Mouse (Mus musculus): ENCODE measurements around the gene Cpe. TPM values are rescaled to one million over a fixed set of nuclear protein-coding genes. Genes with fewer than 3 reads are reported as not detected.

Gene Cpe
- total RNA-seq (2022): 1,000 to 10,000 TPM; 2,072 to 2,143 (median 2,114) TPM

DNA sequence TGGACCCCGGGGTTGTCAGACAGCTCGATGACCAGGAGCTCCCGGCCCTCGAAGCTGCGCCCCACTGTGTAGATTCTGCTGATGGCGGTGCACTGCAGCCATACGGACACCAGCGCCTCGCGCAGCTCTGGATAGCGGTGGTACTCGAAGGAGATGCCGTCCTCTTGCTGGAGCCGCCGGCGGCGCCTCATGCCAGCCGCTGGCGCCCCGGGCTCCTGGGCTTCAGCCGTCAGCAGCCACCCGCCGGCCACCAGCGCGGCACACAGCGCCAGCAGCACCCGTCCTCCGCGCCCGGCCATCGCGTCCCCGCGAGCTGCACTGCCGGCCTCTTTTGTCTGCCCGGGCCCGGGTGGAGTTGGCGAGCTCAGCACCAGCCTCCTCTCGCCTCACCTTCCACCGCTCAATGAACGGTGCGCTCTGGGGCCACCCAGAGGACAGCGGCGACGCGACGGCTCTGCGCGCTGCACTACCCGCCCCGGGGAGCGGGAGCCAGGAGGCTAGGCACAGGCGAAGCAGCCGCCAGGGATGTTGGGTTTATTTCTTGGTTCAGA lies at the start of gene Cpe:
TSS of gene Cpe (minus strand) at position 404 of the 551 bp plus-strand sequence.
- peak; percentile 79 to 84 for DNase-seq (ENCODE audit: low spot score in 2 of 2)

DNA sequence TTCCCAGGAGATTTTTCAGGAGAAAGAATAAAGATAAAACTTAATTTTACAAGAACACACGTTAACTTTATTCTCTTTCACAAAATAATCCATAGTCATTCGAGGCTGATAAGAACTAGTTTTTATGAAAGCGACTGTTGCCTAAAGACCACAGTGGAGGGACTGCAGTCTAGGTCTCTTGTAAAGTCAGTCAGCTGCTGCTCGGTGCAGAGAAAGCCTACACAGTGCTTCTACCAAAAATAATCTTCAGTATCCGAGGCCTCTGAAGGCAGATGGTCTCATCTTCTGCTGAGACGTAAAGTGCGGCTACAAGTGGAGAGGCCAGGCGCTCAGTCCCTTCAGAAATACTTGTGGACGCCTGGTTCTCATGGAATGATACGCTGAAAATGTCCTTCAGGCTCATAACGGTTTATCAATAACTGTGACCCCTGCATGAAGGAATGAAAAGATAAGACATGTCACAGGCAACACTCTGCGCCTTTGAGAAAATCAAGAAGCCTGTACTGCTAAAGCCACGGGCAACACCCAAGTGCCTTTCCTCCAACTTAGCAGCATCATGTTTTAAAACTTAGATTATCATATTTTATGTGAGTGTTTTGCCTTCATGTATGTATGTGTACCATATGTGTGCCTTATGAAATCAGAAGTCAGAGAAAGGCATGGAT lies 47.8 kb upstream of the Cpe start:
- no peak for DNase-seq (ENCODE audit: low spot score in 2 of 2)

DNA sequence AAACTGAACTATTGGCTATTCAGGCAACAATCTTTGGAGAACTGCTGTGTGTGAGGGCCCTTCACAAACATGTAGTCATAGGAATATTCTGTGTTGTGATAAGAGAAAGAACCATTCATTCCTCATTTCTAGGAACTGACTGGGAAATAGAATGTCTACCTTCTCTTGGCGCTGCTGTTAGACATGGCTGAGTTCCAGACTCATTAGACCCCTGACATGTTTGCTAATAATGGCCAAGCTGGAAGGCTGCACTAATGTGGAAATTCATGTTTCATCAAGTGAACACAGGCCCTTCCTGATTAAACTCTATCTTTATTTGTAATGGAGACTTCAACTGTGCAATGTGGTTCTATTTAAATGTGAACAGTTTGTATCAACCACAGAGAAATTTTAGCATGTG lies 46.1 kb upstream of the Cpe start:
- no peak for DNase-seq (ENCODE audit: low spot score in 2 of 2)

DNA sequence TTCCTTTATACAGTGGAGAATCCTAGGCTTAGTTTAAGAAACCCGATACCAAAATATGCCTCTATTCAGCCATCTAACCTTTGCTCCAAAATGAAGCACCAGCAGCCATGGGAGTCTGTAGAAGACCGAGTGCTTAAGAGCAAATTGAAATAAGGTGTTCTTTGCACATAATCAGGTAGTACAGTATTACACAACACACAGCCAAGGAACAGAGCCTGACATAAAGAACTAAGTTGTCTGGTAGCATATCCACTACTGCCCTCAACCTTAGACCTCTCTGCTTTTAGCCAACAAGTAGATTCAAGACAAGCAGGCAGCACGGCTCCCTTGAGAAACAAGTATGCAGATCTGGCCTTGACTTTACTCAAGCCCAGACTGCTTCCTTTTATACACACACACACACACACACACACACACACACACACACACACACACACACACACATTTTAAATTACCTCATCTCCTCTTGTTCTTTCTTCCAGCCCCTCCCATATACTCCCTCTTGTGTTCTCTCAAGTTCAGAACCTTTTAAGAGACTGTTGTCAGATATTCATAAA lies 44.0 kb upstream of the Cpe start:
- no peak for DNase-seq (ENCODE audit: low spot score in 2 of 2)

DNA sequence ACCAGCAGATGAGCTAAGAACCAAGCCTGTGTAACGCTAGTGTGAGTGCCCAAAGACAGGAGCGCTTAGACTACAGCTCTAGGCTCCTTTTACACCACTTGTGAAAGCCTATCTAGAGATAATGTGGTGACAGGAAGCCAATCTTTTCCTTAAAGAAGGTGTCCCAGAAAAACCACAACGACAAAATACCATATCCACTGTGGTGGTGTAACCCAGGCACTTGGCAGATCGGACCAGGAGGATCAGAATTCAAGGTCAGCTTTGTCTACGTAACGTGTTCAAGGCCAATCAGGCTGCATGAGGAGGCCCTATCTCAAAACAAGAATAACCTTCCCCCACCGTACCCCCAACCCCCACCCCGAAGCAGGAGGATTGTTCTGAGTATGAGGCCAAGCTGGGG lies 42.3 kb upstream of the Cpe start:
- DNase-seq (ENCODE audit: low spot score in 2 of 2): no peak

DNA sequence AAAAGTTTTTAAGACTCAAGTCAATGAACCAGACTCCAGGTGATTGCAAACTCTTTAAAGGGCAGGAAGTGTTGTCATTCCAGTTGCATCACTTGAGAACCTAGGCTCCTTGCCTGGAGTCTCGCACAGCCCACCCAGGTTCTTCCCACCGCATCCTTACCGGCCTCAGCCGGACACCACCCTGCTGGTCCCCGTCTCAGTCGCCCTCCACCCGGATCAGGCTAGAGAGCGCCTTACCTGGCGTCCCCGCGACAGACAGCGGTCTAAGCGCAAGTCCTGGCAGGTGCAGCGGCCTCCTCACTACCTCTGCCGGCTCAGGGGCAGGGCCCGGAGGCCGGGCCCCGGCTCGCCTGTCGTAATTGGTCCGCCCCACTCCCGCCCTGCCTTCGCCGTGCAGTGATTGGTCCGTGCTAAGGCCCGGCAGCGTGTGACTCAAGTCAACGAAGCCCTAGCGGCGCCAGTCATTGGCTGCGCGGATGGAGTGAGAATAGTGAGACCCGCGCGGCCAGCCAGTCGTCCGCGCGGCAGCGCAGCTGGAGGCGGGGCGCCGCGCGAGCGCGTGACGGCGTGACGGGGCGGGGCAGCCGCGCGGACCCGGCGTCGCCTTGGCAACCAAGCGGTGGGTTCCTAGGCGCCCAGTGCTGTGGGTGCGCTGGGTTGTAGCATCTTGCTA lies 40.6 kb upstream of the Cpe start, which contains the start of gene Msmo1:
TSS of gene Msmo1 (minus strand) at position 522 of the 673 bp plus-strand sequence.
- DNase-seq (ENCODE audit: low spot score in 2 of 2): peak; percentile 83 to 99

DNA sequence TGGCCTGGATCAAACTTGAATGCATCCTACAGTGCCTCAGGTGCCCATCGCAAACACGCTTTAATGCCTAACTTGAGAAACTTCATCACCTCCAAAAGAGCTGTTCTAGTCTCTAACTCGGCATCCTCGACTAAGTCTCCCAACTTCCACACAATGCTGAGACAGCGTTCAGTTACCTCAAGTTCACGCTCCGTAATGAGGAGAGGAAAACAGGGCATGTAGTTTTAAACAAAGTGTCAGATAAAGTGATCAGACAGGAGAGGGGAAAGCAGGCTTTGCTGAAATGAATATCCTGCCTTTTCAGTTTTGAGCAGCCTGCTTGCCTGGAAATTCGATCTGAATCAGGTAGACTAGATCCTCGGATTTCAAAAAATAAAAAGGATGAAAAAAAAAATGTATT lies 39.7 kb upstream of the Cpe start:
- DNase-seq (ENCODE audit: low spot score in 2 of 2): no peak

DNA sequence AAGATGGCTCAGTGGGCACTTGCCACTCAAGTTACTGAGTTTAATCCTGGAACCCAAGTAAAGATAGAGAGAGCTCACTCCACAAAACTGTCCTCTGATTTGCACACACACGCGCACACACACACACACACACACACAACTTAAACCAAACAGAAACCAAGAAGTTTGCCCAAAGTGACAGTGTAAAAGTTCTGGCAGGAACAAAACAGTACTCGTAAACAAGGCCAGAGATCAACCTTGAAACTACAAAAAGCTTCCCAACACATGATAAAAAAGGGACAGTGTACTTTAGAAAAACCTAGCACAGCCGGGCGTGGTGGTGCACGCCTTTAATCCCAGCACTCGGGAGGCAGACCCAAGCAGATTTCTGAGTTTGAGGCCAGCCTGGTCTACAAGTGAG lies 35.3 kb upstream of the Cpe start:
- no peak for DNase-seq (ENCODE audit: low spot score in 2 of 2)

DNA sequence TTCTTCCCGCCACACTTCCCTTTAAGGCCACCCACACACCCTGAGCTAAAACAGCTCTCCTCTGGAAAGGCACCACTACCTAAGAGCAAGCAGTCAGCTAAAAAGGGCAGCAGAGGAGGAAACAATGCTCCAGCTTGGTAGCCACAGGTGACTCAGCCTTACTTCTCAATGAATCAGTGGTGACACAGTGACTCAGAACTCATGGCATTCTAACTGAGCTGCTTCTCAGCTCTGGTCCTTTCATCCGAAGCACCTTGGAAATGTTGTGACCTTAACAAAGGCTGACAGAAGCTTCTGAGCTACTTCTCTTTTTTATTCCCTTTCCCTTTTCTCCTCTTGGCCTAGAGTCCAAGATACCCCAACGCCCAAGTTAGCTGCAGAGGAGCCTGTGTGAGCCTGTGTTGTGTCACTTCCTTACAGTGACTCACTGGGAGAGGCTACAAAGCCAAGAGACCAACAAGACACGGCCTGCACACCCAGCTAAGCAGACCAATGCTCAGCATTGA lies 33.4 kb upstream of the Cpe start:
- DNase-seq (ENCODE audit: low spot score in 2 of 2): peak in 1 of 2 experiments; percentile 50

DNA sequence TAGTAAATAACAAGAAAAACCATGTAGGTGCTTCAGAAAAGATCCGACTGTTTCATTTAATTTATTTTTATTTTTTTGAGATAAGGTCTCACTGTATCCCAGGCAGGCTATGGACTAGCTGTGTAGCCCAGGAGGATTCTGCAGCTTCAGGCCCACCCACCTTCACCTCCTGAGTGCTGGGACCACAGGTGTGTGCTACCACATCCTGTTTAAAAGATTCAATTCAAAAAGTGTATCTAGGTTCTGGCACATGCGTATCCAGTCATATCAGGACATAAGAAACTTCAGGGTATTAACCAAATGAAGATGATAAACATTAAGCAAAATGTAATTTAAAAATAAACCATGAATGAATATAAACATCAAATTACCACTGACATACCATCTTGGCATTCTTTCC lies 30.4 kb upstream of the Cpe start:
- DNase-seq (ENCODE audit: low spot score in 2 of 2): no peak

DNA sequence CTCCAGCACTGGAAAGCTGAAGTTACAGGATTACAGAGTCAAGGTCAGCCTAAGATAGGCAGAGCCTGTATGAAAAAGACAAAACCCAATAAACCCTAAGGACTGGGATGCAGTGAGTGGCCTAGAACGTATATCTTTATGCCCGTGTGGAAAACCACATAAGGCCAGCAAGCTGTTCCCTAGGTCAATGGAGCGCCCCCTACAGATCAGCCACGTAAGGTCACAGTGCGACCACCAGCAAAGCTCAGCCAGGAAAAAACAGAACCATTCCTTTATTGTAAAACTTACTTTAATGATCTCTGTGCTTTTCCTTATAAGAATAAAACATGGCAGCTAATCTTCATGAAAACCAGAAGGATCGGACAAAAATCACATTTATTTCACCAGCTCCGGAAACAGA lies 25.0 kb upstream of the Cpe start:
- no peak for DNase-seq (ENCODE audit: low spot score in 2 of 2)

DNA sequence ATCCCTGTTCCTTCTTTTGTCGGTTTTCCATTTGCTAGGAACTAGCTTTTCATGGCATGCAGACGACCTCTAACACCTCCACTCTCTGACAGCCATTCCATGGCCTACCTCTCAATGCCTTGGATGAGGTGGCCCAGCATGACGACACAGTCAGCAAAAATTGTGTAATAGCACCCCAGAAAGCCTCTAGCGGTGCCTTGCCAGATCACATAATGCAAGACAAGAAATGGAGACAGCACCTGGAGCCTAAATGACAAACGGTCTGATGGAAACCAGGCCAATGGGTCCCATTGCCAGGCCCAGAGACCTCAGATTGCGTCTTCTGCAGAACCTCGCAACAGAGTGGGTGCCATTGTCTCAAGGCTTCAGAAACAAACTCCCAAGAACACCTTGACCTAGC lies 19.6 kb upstream of the Cpe start:
- DNase-seq (ENCODE audit: low spot score in 2 of 2): no peak

DNA sequence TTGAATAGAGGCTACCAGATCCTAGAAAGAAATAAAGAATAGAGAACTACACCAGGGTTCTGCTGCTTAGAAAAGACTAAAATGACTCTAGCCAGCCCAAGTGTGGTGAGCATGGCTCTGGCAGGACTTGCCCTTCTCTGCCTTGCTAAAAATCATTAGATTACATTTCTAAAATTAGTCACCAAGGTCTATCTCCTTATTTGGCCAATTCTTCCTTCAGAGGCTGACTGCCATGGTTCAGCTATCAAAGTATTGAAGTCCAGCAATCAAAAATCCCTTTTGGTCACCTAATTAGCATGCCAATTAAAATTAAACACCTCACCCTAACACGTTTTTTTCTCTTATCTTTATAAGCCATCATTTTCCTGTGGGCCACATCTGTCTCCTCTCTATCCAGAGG lies 18.7 kb upstream of the Cpe start:
- no peak for DNase-seq (ENCODE audit: low spot score in 2 of 2)

DNA sequence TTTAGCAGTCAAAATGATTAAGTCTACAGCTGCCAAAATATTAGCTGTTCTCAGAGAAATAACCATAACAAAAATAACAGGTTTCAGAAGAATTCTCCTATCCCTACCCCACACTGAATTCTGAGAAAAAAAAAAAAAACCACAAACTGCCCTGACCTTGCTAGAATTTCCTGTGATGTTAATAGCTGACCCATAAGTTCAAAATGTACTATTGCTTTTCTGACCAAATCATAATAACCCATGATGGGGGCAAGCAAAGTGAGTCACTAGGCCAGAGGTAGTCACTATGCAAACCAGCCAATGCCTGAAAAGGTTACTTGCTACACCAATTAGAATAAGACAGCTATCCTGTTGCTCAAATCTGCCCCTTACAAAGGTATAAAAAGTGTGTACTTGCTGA lies 14.6 kb upstream of the Cpe start:
- DNase-seq (ENCODE audit: low spot score in 2 of 2): no peak

DNA sequence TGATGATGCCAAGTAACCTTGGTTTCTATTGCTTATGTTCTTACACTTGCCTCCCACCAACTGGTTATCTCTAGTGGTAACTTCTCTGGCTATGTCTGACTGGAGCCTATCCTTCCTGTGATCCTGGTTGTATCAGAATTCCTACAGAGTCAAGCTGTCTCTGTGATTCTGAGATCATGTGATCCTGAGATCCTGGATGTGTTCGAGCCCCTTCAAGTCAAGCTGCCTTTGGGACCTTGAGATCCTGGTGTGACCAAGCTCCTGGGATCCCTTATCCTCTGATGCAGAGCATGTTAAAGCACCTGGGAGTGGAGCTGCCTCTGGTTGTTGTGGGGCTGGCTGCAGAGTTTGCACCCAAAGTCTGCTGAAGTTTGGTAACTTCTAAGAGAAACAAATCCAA lies 10.3 kb upstream of the Cpe start:
- DNase-seq (ENCODE audit: low spot score in 2 of 2): no peak

DNA sequence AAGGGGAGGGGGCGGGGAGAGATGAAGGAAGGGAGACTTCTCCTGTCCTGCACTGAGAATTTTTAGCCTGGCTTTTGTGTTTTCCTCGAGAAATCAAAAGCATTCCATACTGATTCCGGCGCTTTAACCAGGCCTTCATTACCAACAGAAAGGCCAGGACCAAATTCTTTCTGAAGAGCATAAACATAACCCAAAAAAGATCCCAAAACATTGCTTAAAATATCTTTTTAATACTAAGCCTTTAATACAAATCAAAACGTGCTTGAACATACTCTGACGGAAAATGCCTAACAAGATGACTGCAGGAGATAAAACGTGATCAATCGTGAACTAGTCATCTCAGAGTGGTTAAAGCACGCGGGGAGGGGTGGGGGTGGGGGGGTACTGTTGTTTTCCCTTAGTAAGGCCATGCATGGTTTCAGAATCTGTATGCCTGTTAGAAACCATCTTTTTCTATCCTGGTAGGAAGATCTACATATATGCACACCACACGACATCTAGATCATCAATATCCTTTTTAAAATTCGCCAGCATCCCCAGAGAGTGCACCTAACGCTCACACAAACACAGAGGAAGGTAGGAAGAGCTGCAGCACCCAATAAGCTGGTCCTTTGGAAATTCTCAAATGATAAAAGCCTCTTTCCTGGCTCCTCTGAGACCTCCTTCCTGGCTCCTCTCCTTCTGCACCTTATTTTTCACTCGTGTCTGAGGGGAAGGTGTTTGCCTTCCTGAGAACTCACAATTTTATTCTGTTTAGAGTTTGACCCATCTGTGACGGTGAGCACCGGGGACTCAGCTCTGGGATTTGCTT lies 1.1 kb downstream of the Cpe start:
- no peak for DNase-seq (ENCODE audit: low spot score in 2 of 2)

DNA sequence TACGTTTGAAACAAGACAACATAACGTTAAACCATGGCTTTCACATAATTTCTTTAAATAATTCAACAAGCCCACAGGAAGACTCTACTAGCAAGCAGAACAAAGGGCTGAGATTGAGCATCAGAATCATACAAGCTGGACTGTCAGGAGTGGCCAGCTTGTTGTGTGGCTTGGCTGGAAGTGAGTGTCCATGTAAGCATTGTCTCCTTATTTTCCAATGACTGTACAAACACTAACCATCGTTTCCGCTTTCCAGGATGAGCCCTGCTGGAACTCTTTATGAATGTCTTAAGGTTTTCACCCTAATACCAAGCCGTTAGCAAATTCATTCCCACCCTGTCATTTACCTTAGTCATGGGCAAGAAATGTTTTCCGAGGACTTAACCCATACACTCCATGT lies 2.0 kb downstream of the Cpe start:
- DNase-seq (ENCODE audit: low spot score in 2 of 2): no peak

DNA sequence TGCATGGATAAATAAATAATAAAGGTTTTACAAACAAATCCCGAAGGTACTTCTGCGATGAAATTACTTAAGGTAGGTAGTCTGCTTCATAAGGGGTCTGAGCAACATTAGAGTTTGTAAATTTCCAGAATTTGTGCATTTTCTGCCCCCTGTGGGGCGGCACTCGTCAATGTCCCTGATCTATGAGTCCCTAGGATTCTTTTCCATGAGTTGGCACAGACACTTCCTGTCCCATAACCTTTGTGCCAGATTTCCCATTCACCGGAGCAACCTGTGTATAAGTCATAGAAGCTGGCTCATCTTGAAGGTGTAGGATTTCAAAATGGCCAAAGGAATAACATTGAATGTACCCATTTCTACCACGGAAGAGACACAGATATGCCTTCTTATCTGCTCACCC lies 2.5 kb downstream of the Cpe start:
- DNase-seq (ENCODE audit: low spot score in 2 of 2): no peak

DNA sequence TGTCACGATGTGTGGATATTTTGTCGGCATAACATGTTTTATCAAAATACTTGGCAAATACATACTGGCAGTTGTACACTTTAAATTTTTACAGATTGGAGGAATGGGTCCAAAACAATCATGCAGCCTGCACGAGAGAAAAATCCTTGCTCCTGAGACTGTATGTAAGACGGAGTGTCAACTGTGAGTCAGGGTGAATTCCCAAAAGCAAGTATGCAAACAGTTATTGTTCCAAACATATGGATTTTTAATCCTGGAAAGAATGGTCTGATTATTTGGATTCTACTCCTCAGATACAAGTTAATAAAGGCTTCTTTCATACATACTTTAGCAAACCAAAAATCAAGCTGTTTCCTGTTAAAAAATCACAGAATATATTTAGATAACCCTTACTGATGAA lies 4.1 kb downstream of the Cpe start:
- DNase-seq (ENCODE audit: low spot score in 2 of 2): no peak

DNA sequence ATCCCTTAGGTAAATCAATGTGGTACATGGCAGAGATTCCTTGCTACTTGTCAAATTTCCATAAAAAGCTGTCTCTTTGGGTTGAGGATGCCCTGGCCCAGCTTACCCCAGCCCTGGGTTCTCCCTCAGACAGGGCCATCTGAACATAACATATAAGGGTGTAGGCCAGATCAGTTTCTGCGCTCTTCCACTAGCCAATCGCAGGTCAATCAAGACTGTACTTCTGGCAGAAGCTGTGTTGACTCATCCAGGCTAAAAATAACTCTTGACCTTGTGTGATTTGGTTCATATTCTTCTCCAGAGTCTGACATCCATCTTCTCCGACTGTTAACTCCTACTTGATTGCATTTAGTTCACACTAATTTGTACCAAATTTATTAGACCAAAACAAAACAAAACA lies 4.7 kb downstream of the Cpe start:
- no peak for DNase-seq (ENCODE audit: low spot score in 2 of 2)

DNA sequence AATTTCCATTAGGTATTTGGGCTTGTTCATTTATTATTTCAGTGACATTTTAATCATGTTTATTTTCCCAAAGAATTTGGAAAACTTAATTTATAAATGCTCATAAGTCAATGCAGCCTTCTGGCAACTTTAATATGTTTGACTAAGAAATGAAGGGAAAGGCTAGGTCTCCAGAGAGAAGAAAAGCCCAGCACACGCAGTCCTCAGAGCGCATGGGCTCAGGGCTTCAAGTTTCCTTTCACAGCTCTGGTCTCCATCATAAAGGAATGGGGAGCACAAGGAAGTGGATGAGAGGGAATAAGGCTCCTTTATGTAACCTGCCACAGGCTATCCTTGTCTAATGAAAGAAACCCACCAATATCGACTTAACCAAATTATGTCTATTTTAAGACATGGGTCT lies 10.4 kb downstream of the Cpe start:
- no peak for DNase-seq (ENCODE audit: low spot score in 2 of 2)

DNA sequence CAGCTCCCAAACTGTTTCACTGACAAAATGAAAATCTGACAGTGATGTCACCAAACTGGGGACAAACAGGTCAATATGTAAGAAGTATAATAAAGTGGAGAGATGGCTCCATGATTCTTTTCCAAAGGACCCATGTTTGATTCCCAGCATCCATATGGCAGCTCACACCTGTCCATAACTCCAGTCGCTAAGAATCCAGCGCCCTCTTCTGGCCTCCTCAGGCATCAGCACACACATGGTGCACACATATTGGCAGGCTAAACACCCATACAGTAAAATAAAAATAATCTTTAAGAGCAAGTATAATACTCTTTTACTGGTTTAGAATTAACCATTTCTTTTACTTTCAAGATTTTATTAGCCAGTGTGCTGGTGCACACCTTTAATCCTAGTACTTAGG lies 16.5 kb downstream of the Cpe start:
- no peak for DNase-seq (ENCODE audit: low spot score in 2 of 2)
